Mouse (Mus musculus) lung, adult 2 months (tissue): Measurements from ENCODE around the gene Rnf169.
"Not testable (repeated sequence)": the region's sequence is repeated elsewhere in the genome, so short reads cannot be mapped to it uniquely, and the experiment has no call there.

ENCODE experiments used
- CTCF ChIP-seq: fragments of 200-500 bp; IDR thresholded peaks from 2 replicates; pipeline ENCODE4 v1.5.1; 2011; ENCODE audit warnings: mild to moderate bottlenecking, low read length, control low read depth; ENCODE audit not compliant: insufficient read depth
- POLR2A ChIP-seq: fragments of 200-500 bp; IDR thresholded peaks from 2 replicates; pipeline ENCODE4 v1.6.1; 2011; ENCODE audit warnings: low read depth, mild to moderate bottlenecking, control low read depth, low read length, borderline replicate concordance; ENCODE audit errors: extremely low read depth

DNA sequence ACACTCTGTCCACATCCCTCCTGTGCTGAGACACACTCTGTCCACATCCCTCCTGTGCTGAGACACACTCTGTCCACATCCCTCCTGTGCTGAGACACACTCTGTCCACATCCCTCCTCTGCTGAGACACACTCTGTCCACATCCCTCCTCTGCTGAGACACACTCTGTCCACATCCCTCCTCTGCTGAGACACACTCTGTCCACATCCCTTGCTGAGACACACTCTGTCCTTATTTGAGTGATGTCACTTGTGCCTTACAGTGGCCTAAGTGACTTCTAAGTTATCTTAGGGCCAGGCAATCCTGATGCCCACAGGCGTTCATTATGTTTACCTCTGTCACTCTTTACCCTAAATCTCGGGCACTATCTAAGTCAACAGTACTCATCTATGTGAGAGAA lies 19.7 kb downstream of the Rnf169 start:
- TF ChIP-seq CTCF, POLR2A: not testable (repeated sequence)
